Mouse (Mus musculus) myocyte (in vitro differentiated cells): ENCODE results near the gene Psmb3.

Experiments
- MAX ChIP-seq: IDR thresholded peaks from one replicate; pipeline ENCODE4 v1.6.1; 2011; ENCODE audit warnings: low read depth, mild to moderate bottlenecking, control low read depth
- POLR2A ChIP-seq: IDR thresholded peaks from one replicate; pipeline ENCODE4 v1.6.1; 2011; ENCODE audit warnings: low read depth, mild to moderate bottlenecking, control low read depth, moderate library complexity; ENCODE audit not compliant: insufficient read length

DNA sequence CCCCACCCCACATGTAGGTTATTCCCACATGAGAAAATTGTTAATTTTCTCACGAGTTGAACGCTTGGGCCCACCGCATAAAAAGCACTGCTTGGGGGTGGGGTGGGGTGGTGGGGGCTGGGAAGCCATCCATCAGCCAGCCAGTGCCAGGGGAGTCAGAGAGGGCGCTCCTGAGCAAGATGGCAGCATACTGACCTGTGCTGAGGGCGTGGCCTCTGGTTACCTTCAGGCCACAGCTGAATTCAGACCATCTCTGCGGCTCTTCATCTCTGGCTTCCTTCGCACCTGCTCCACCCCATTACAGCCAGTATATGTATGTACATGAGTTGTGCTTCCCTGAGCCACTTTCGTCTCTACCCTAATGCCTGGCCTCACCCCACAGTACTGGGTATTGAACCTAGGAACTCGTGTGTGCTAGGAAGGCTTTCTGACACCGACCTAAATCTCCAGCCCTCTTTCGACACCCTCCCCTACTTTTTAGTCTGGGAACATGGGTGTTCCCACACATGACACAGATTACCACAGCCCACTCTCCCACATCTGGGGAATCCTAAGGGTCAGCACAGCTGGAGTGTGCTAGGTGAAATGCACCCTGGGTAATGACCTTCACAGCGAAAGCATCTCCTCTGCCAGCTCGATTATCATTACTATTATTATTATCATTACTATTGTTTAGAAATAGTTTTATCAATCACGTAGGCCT lies 46.8 kb upstream of the Psmb3 start:
- TF ChIP-seq POLR2A: no peak
- no peak for TF ChIP-seq MAX
